Mouse (Mus musculus) neural tube, embryonic 10.5 days (tissue): ENCODE data around the gene Tnfrsf8.

Experiments
- DNase-seq: peaks from one replicate; pipeline ENCODE4 v3.0.0-alpha.2; 2017; ENCODE audit warnings: low spot score; ENCODE audit errors: extremely low spot score

The Tnfrsf8 gene

DNA sequence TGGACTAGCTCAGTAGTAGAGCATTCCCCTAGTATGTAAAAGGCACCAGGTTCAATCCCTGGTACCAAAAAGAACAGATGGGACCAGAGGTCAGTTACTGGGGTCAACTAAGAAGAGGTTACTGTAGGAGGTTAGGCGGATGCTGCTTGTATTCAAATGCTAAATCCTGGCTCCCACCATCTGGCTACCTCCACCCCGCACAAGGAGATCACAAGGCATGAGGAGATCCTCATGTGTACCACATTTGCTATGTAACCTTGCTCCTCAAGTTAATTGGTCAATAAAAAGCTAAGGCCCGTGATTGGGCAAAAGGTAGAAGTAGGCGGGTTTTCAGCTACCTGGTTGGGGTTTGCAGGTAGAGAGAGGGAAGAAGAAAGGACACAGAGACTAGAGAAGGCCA is 43.3 kb downstream of the Tnfrsf8 start:
- DNase-seq = no peak

GRCm38 (mm10) chr4:145270136-145270535 is 44.8 kb downstream of the Tnfrsf8 start:
- no peak for DNase-seq

DNA sequence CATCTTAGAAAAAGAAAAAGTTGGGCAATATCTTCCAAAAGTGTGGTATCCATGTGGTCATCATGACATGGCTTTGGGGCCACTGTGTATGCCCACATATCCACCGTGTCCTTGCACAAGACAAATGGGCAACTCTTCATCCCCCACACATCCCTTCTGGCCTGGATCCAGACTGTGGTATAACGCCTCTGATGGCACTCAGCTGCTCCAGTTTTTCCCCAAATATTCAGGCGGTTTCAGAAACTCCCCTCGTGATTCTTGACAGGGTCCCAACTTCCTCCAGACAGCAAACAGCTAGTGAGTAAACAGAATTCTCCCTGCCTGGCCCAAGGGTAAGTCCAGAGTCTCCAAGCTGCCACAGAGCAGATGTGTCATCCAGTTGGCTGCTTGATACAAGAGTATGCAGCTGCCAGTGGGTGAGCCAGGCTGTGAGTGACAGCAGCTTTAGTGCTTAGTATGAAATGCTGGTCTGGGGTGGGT is 47.3 kb downstream of the Tnfrsf8 start:
- no peak for DNase-seq

DNA sequence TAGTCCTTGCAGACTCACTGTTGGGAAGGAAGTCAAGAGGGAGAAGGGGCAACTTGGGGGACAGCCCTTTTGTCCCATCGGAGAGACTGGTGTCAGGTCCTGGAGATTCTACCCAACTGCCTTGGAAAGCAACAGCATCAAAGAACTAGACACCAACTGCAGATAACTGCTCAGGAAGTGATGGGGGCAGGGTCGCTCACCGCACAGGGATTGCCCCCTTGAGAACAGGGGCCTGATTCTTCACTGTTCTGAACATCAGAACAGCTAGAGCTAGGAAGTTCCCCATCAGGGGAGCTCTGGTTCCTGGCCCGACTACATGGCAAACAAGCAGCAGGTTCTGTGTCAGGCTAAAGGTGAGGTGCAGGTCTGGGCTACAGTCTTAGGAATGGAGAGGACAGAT is 48.5 kb downstream of the Tnfrsf8 start:
- no peak for DNase-seq

GRCm38 (mm10) chr4:145264761-145265160 is 50.2 kb downstream of the Tnfrsf8 start:
- no peak for DNase-seq

DNA sequence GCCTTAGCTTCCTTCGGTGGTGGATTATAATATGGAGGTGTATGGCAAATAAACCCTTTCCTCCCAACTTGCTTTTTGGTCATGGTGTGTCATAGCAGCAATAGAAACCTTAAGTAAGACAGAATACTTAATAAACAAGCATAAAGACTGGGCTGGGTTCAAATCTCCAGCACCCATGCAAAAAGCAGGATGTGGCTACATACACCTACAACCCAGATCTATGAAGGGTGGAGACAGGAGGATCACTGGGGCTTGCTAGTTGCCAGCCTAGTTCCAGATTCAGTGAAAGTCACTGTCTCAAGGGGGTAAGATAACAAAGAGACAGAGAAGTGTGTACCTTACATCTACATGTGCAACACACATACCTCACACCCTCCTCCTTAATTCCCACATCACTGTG is 51.4 kb downstream of the Tnfrsf8 start:
- no peak for DNase-seq

DNA sequence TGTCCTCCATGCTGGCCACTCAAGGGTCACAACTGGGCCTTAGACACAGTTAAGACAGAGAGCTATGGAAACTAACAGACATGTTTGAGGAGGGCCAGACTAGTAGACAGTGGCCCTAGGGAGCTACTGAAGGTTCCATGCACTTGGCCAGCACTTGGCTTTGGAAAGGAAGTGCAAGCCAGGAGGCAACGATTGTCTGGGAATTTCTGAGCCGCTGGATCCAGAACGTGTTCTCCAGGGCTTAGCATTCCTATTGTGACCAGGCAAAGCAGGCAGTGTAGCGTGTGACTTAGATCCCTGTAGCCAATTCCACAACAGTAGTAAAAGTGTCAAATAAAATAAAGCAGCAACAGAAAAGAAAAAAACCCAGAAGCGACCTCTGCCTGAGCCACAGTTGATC is 54.2 kb downstream of the Tnfrsf8 start:
- no peak for DNase-seq

DNA sequence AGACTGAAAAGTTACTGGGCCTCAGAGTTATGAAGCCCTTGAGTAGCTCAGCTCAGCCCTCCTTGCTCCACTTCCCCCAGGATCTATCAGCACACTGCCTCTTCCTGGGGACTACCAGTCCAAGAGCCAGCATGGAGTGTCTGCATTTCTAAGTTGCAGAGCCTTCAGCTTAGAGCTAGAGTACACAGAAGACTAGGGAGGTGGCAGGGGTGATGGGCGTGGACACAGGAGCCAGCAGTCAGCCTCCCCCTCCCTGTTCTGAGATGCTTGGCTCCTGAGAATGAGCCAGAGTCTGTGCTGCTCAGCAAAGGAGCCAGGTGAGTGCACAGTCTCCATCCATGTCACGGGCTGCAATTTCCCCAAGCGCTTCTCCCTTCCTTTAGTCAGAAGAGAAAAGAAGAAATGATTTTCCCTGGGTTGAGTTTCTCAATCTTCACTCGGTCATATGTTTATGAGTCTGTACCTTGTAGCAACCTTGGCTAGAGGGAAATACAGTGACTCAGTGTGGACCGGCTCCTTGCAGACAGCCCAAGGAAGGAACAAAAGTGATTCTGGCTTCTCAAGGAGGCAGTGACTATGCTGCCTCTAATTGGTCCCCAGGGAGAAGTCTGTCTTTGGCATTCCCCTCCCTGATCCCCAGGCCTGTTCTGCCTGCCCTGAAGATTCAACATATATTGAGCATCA is 57.1 kb downstream of the Tnfrsf8 start:
- DNase-seq = no peak

GRCm38 (mm10) chr4:145256144-145256543 is 58.8 kb downstream of the Tnfrsf8 start:
- DNase-seq = no peak

DNA sequence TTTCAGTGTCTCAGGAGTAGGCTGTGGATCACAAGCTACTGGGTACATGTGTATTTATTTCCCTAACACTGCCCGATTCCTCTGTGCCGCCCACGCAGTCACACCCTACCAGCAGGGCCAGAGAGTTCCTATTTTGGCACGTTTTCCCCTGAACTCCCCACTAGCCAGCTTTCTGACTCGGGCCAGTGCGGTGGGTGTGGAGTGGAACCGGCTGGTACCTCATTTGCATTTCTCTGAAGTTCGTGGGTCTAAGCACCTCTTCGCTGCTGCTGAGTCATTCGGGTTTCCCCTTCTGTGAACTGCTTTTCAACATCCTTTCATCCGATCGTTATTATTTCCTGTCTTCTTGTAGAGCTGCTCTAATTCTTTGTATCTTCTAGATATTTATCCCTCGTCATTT is 60.5 kb downstream of the Tnfrsf8 start:
- DNase-seq = no peak

GRCm38 (mm10) chr4:145252611-145253010 is 62.4 kb downstream of the Tnfrsf8 start:
- no peak for DNase-seq

GRCm38 (mm10) chr4:145251546-145251945 is 63.4 kb downstream of the Tnfrsf8 start:
- no peak for DNase-seq

GRCm38 (mm10) chr4:145250002-145250401 is 65.0 kb downstream of the Tnfrsf8 start:
- no peak for DNase-seq

DNA sequence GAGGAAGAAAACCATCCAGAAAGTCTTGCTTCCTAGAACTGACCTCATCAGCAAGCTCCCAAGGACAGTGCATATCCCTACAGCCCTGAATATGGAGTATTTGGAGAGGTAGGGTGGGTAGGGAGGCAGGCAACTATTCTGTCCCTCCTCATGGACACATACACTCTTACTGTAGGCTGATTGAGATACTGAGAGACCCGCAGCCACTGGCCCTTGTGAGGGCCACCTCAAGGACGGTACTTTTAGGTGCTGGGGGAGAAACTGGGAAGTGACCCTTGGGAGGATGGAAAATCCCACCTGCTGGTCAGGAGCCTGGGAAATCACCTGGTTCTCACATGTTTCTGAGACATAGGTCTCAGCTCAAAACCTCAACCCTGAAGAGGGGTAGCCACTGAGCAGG is 67.4 kb downstream of the Tnfrsf8 start:
- no peak for DNase-seq

DNA sequence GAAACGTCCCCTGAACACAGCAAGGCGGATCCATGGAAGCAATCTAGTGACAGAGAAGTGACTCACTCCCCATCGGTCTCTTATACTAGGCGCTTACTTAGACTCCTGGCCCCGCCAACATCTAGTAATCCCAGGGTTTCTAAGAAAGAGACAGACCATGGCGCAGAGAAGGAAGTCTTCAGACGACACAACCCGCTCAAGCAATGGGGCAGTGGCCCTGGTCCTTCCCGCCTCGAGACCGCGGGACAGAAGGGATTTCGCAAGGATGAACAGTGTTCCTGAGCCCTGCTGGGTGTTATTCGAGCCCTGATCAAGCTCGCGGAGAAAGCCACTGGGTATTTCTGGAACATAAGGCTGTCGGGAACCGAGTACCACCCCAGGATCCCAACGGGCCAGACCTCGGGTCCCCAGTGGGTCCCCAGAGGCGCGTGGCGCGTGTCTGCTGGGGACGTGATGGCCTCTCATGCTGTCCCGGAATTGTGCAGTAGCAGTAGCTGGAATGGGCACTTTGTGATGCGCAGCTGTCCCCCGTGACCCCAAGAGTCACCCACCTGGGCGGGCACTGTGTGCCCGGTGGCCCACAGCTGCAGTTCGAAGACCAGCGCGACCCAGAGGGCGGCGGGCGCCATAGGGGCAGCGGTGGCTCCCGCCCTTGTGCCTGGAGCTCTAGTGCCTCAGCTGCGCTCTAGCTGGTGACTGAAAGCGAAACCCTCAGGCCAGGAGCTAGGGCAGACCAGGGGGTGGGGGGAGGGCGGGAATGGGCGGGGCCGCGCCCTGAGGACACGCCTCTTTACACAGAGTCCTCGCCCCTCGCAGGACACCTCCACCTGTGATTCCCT is 68.6 kb downstream of the Tnfrsf8 start, which contains the start of gene Tnfrsf1b:
Gene Tnfrsf1b, minus strand, starts transcription at position 698 of the 839 bp plus-strand sequence.
- DNase-seq = peak; percentile 55

GRCm38 (mm10) chr4:145245581-145245980 is 69.4 kb downstream of the Tnfrsf8 start:
- no peak for DNase-seq

DNA sequence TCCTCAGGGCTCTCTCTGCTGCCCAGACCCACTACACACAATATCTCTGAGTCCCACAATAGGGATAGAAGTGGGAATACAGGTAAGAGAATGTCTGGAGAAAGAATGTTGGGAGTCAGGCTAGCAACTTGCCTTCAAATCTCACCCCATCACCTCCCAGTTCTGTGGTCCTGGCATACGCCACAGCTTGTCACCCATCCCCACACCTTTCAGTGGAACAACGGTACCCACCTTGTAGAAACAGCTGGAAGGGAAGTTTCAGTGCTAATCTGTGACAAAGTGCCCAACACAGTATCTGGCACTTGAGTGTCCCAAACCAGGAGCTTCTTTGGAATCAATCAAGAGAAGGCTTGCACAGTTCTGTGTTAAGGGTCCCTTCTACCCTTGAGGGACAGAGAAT is 70.3 kb downstream of the Tnfrsf8 start:
- DNase-seq = no peak

GRCm38 (mm10) chr4:145242719-145243350 is 72.1 kb downstream of the Tnfrsf8 start:
- DNase-seq = no peak

DNA sequence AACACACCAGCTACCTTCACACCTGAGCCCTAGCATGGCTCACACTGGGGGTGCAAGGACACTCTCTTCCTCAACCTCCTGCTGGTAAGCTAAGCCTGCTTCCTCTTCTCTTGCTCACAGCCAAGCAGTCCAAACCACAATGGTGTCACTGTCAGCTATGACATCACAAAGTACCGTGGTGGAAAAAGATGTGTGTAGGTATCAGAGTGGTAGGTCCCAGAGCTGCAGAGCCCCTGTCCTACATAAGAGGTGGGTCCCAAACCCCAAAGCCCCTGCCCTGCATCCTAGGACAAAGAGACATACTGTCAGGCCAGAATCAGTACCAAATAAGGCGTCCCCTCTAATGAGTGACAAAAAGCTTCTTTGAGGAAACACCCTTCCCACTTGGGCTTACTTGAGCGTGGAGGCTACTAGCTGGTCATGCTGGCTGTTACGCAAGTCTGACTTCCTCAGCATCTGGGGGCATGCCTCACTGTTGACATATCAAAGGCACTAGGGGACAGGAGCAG is 74.2 kb downstream of the Tnfrsf8 start:
- no peak for DNase-seq

DNA sequence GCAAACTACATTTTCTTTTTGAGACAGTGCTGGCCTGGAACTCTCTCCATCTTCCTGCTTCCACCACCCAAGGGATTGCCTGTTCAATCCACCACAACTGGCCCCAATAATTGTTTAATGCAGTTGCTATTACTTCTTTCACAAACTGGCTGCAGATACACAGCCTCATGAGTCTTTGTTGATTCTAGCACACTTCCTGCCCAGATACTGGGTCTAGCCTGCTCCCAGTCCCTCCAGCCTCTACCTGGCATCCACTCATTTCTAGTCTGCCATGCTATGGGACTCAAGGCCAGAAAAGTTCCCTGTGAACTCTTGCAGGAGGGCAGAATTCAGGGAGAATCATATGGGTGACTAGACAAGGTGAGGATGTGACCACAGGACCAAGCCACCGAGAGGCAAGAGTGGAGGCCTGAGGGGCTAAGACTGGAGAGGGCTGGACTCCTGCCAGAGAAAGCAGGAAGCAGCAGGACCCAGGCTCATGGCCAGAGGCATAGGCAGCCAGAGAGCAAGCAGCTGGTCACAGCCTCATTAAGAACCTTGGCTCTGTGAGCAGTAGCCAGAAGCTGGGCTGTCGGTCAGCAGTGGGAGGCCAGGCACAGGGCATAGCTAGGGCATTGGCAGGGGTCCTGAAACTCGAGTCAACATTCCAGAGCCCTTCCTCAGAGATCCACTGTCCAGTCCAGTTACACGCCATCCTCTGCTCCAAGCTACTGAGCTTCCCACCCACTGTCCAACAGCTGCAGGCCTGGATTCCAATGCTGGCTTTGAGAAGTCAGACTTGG is 75.7 kb downstream of the Tnfrsf8 start:
- no peak for DNase-seq

DNA sequence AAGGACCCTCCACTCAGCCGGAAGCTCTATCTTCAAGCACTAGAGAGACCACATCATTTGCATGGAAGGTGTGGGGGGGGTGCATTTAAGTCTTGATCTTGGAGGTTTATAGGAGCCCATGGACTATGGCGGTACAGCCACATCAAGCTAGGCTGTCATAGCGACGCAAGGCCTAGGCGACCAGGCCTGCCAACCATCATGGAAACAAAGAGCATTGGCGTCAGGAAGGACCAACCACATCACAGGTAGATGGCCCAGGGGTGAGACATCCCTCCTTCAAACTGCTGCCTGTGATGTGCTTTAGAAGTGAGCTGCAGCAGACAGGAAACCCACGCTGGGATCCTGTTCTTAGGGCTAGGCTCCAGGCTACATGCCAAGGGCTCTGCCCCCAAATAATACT is 78.9 kb downstream of the Tnfrsf8 start:
- no peak for DNase-seq
